Mouse (Mus musculus) neural tube, embryonic 11.5 days (tissue): ENCODE data around the gene Slc7a4. TPM values are rescaled to one million over a fixed set of nuclear protein-coding genes. Genes with fewer than 3 reads are reported as not detected.

Experiments
- ATAC-seq: fragments of 200-750 bp; cut with Nextera tagmentation; 2 replicates; pipeline ENCODE4 v1.8.0; 2017; ENCODE audit warnings: moderate number of reproducible peaks, mild to moderate bottlenecking, moderate TSS enrichment, moderate library complexity; ENCODE audit not compliant: insufficient read depth, low FRiP score, low TSS enrichment
- DNase-seq: peaks from one replicate; pipeline ENCODE4 v3.0.0-alpha.2; 2015; ENCODE audit warnings: low spot score
- H3K27ac ChIP-seq: fragments of 300-500 bp; sonication (generic); 2 replicates; pipeline ENCODE4 v1.5.1; 2014; ENCODE audit warnings: low read depth, mild to moderate bottlenecking, low read length
- H3K27me3 ChIP-seq: fragments of 300-500 bp; sonication (generic); 2 replicates; pipeline ENCODE4 v1.6.1; 2014; ENCODE audit warnings: mild to moderate bottlenecking, low read length, mixed read lengths; ENCODE audit not compliant: control insufficient read depth, insufficient read depth
- H3K36me3 ChIP-seq: fragments of 300-500 bp; sonication (generic); 2 replicates; pipeline ENCODE4 v1.6.1; 2014; ENCODE audit warnings: mild to moderate bottlenecking, low read length, moderate library complexity, mixed read lengths; ENCODE audit not compliant: control insufficient read depth, insufficient read depth
- H3K4me1 ChIP-seq: fragments of 300-500 bp; sonication (generic); 2 replicates; pipeline ENCODE4 v1.6.1; 2014; ENCODE audit warnings: low read length, mixed read lengths; ENCODE audit not compliant: control insufficient read depth, insufficient read depth
- H3K4me2 ChIP-seq: fragments of 300-500 bp; sonication (generic); 2 replicates; pipeline ENCODE4 v1.6.1; 2014; ENCODE audit warnings: low read depth, mild to moderate bottlenecking, moderate library complexity
- H3K4me3 ChIP-seq: fragments of 300-500 bp; sonication (generic); 2 replicates; pipeline ENCODE4 v1.5.1; 2014; ENCODE audit warnings: low read depth, low read length
- H3K9ac ChIP-seq: fragments of 300-500 bp; sonication (generic); 2 replicates; pipeline ENCODE4 v1.6.1; 2014; ENCODE audit warnings: mild to moderate bottlenecking, low read length
- H3K9me3 ChIP-seq: fragments of 300-500 bp; sonication (generic); 2 replicates; pipeline ENCODE4 v1.6.1; 2016; ENCODE audit warnings: low read length; ENCODE audit not compliant: control insufficient read depth
- WGBS: fragments of 180-500 bp; shearing (Covaris S2); extraction: QIAGEN DNeasy Blood & Tissue Kit; methylation state at CpG from one replicate; pipeline ENCODE4 v1.1.7; 2014; 5-methylcytosine and 5-hydroxymethylcytosine counted together
- polyA plus RNA-seq: library from polyadenylated mRNA; unstranded; fragments of >200 nt; fragmentation: Nextera tagmentation; extraction: Ambion mirVana; gene quantifications from 2 replicates; pipeline ENCODE4 v1.2.1, GENCODE M21; 2014

Slc7a4 gene
- polyA plus RNA-seq, 1 experiment from 2014 or later: 2.9 TPM

DNA sequence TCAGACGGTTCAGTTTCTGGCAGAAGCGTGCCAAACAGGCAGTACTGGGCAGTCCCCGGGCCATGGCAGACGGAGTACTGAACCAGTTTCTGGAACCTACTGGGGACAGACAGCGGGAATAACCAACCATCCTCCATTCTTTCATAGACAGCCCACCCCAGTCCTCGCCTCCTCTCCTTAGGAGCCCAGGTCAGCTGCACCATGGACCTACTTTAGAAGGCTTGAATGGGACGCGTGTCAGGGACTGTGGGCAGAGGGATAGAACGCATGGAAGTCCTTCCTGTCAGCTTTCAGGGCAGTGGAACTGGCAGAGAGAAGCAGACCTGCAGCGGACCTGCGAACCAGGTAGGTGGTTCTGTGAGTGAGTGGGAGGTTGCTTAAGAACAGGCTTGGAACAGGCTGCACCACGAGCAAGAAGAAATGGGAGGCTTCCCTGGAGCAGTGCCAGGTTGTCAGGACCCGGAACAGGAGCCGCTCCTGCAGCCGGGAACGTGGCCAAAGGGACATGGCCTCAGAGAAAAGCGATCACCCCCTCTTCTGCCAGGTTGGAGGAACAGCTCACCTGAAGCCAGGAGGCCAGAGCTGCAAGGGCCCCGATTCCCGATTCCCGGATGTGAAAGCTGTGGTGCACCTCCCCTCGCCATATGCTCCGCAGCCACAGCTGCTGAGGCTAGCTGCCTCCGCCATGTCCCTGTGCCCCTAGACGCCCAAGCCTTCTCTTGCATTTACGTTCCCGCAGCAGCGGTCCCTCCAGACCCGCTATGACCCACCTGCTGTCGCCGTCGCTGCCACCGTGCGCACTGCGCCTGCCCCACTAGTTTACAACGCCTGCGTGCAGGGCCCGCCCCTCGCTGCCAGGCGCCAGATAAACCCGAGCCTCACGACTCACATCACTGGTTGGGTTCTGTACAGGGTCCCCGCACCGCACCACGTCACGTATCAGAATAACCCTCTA is 6.9 kb downstream of the Slc7a4 start:
- Histone ChIP-seq H3K9me3 (no peaks in the 10 kb centered on the region), H3K36me3 (no peaks in the 10 kb centered on the region), H3K27ac (no peak overlapping the region), H3K4me2 (peak overlapping the region; percentile 49), H3K27me3 (peaks cover 26% of the 10 kb centered on the region), H3K4me1 (no peaks in the 10 kb centered on the region), H3K9ac (peak overlapping the region; percentile 50), H3K4me3 (peak overlapping the region; percentile 37)
- peak; percentile 52 for DNase-seq
- 15% methylated on average over 45 of the region's 45 CpGs for WGBS
- ATAC-seq: 0 out of 2 replicates have a peak, but pooled peaks have one; percentile 35

DNA sequence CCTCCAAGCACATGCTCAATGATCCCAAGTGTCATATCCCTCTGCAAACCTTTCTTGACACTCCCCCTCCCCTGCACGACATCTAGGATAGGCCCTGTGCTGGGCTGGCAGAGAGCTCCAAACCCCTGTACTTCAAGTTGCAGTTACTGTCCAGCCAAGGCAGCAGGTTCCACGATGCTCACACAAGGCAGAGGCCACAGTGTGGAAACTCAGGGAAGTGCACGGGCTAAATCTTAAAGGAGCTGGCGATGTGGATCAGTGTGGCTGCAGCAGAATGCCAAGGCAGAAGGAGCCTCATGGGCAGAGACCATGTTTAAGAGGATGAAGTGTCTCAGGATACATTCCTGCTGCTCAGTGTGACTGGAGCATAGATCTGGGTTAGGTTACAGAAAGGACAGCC is 16.8 kb downstream of the Slc7a4 start:
- no peaks in the 10 kb centered on the region for H3K36me3 ChIP-seq
- no peak overlapping the region for H3K9ac ChIP-seq
- H3K4me2 ChIP-seq: no peak overlapping the region
- no peak for ATAC-seq
- DNase-seq: no peak
- H3K4me3 ChIP-seq: no peak overlapping the region
- H3K9me3 ChIP-seq: no peaks in the 10 kb centered on the region
- 26% methylated on average over 4 of the region's 4 CpGs for WGBS
- H3K27ac ChIP-seq: no peak overlapping the region
- peaks cover 4% of the 10 kb centered on the region; the same call in 1 of the 2 replicates for H3K4me1 ChIP-seq
- H3K27me3 ChIP-seq: no peaks in the 10 kb centered on the region

DNA sequence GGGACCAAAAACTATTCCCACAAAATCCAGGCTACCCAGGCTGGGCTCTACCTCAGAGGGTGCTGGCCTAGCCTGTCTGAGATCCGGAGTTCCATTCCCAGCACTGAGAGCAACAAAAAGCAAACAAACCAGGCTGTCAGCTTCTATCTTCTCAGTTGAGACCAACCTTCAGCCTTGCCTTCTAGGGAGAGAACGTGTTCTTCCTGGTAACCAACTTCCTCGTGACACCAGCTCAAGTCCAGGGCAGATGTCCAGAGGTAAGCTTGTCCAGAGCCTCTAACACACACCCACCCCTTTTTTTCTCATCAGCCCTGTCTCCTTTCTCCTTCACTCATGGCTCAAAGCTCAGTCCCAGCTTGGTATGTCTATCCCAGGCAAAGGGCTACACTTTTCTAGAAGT is 18.2 kb downstream of the Slc7a4 start:
- ATAC-seq: no peak
- no peak overlapping the region for H3K9ac ChIP-seq
- H3K9me3 ChIP-seq: no peaks in the 10 kb centered on the region
- no peak overlapping the region for H3K4me3 ChIP-seq
- no peaks in the 10 kb centered on the region for H3K36me3 ChIP-seq
- H3K4me2 ChIP-seq: no peak overlapping the region
- DNase-seq: no peak
- 0 out of 2 replicates have a peak, but pooled peaks cover 2% of the 10 kb centered on the region for H3K27me3 ChIP-seq
- 71% methylated on average over 3 of the region's 3 CpGs for WGBS
- H3K4me1 ChIP-seq: peaks cover 9% of the 10 kb centered on the region; the same call in 1 of the 2 replicates
- H3K27ac ChIP-seq: no peak overlapping the region

DNA sequence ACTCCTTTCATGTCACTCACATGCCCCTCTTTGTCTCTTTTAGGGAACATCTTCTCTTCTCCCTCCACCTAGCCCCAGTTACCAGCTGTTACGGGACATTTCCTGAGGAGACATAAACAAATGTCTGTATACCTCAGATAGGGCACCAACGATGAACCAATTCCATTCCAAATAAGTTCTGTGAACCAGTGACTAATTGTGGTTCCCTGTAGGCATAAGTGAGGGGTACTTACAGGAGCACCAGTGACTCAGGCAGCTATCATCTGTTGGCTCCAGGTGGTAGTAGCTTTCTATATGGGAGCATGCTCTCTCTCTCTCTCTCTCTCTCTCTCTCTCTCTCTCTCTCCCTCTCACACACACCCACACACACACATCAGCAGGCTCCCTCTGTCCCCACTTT is 18.8 kb downstream of the Slc7a4 start:
- H3K27ac ChIP-seq: no peak overlapping the region
- H3K9me3 ChIP-seq: no peaks in the 10 kb centered on the region
- no peaks in the 10 kb centered on the region for H3K36me3 ChIP-seq
- 0 out of 2 replicates have a peak, but pooled peaks cover 2% of the 10 kb centered on the region for H3K27me3 ChIP-seq
- H3K9ac ChIP-seq: no peak overlapping the region
- ATAC-seq: no peak
- peaks cover 12% of the 10 kb centered on the region; the same call in 1 of the 2 replicates for H3K4me1 ChIP-seq
- H3K4me3 ChIP-seq: no peak overlapping the region
- WGBS: 90% methylated on average over 2 of the region's 2 CpGs
- no peak overlapping the region for H3K4me2 ChIP-seq
- no peak for DNase-seq

DNA sequence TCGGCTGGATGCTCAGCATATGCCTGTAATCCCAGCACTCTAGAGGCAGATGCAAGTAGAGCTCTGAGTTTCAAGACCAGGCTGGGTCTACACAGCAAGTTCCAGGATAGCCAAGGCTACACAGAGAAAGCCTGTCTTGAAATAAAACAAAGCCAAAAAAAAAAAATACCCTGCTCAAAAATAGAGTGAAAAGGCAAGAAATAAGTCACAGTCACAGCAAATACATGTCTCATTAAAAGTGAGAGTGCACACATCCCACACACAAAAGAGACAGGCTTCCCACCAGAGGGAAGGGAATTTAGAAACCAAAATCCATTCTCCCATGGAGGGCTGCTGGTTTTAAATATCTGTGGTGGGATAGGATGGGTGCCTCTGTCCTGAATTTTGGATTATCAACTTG is 19.4 kb downstream of the Slc7a4 start:
- DNase-seq: no peak
- ATAC-seq: no peak

DNA sequence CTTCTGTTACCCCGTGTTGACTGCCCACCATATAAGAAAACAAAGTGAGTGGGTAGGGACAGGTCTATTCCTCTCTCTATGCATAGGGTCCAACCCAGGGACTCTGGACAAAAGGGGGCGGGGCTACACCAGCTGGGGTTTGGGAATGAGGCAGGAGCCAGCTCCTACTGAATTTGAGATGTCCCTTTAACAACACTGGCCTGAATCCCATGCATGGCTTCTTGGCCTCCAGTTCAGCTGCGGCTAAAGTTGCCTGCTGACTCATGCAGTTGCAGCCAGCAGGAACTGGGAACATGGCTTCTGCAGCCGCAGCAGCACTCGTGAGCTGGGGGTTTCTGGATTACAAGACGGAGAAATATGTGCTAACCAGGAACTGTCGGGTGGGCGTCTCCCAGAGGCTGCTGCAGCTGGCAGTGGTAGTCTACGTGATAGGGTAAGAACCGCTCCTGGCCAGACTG is 21.2 kb downstream of the Slc7a4 start, which contains the start of gene P2rx6:
TSS of gene P2rx6 (plus strand) at position 135 of the 458 bp plus-strand sequence.
- H3K27ac ChIP-seq: no peak within 1 kb of the TSS
- no peaks in the 10 kb centered on the region for H3K36me3 ChIP-seq
- H3K27me3 ChIP-seq: 0 out of 2 replicates have a peak, but pooled peaks cover 2% of the 10 kb centered on the region
- ATAC-seq: peak; percentile 69; the same call in 1 of the 2 replicates
- peak; percentile 60 for DNase-seq
- H3K4me3 ChIP-seq: peak within 1 kb of the TSS; percentile 20
- H3K9me3 ChIP-seq: no peaks in the 10 kb centered on the region
- peaks cover 22% of the 10 kb centered on the region for H3K4me1 ChIP-seq
- 4% methylated on average over 10 of the region's 10 CpGs for WGBS
- no peak within 1 kb of the TSS for H3K9ac ChIP-seq
- H3K4me2 ChIP-seq: peak within 1 kb of the TSS; percentile 37

More for the DNA sequence above, 19.4 kb downstream of the Slc7a4 start:
- H3K4me3 ChIP-seq: no peak overlapping the region
- no peak overlapping the region for H3K9ac ChIP-seq
- no peaks in the 10 kb centered on the region for H3K36me3 ChIP-seq
- no peak overlapping the region for H3K27ac ChIP-seq
- 48% methylated on average over 1 of the region's 1 CpGs for WGBS
- H3K9me3 ChIP-seq: no peaks in the 10 kb centered on the region
- 0 out of 2 replicates have a peak, but pooled peaks cover 2% of the 10 kb centered on the region for H3K27me3 ChIP-seq
- no peak overlapping the region for H3K4me2 ChIP-seq
- peaks cover 18% of the 10 kb centered on the region for H3K4me1 ChIP-seq

DNA sequence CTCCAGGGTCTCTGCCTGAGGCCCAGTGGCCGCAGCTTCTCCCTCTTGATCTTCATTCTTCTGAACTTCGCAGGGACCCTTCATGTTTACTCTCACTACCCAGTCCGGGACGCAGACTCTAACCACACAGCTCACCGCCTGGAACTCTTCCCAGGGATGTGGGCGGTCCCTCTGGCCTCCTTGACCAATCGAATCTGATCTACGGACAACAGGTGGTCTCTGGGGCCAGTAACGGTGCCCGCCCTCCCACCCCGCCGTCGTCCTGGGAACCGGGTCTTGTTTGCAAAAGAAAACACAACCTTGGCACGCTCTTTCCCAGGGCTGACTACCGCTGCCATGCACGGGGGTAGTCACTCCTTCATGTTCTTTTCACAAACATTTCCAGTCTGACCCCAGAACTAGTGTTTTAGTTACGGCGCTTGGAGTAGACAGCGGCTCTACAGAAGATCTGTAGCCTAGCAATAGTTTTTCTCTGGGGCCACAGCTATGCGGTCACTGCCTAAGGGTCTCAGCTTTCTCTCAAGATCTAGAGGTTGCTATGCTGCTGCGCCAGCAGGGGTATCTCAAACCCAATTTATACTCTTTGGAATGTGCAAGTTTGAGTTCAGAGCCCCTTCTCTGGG is 21.8 kb downstream of the Slc7a4 start, which contains the start of gene Lrrc74b:
TSS of gene Lrrc74b (minus strand) at position 120 of the 623 bp plus-strand sequence.
- H3K9ac ChIP-seq: no peak within 1 kb of the TSS
- H3K4me1 ChIP-seq: peaks cover 22% of the 10 kb centered on the region
- WGBS: 1% methylated on average over 22 of the region's 22 CpGs
- H3K4me2 ChIP-seq: peak within 1 kb of the TSS; percentile 37
- ATAC-seq (peak; percentile 72), DNase-seq (peak; percentile 65)
- H3K9me3 ChIP-seq: no peaks in the 10 kb centered on the region
- H3K4me3 ChIP-seq: peak within 1 kb of the TSS; percentile 20
- no peaks in the 10 kb centered on the region for H3K36me3 ChIP-seq
- 0 out of 2 replicates have a peak, but pooled peaks cover 2% of the 10 kb centered on the region for H3K27me3 ChIP-seq
- H3K27ac ChIP-seq: no peak within 1 kb of the TSS

DNA sequence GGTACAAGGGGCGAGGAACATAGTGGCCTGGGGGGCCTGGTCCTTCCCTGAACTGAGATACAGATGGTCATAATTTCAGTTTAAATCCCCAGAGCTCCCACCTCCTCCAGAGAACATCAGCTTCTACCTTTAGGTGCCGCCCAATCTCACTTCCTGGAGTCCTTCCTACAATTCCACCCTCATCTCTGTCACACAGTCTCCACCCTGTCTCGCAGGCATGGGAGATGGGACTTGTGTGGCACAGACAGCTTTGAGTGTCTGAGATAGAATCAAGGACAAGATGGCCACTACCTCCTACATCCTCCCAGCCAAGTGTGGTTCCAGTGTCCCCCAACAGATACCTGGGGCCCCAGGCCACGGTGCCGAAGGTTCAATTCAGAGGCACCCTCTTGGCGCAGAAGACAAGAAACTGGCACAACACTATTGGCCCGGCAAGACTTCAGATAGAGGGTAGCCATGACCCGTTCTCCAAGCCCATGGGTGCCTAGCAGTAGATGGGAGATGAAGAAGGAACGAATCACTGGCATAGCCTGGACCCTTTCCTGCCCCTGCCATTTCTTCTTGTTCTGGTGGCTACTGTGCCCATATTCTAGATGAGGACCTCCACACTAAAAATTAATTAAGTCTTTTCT is 23.5 kb downstream of the Slc7a4 start:
- H3K4me1 ChIP-seq: peaks cover 22% of the 10 kb centered on the region
- no peak overlapping the region for H3K4me3 ChIP-seq
- H3K27ac ChIP-seq: no peak overlapping the region
- no peaks in the 10 kb centered on the region for H3K9me3 ChIP-seq
- DNase-seq: no peak
- ATAC-seq: no peak
- H3K36me3 ChIP-seq: no peaks in the 10 kb centered on the region
- no peak overlapping the region for H3K4me2 ChIP-seq
- no peak overlapping the region for H3K9ac ChIP-seq
- 67% methylated on average over 9 of the region's 9 CpGs for WGBS
- H3K27me3 ChIP-seq: 0 out of 2 replicates have a peak, but pooled peaks cover 2% of the 10 kb centered on the region
